Mouse (Mus musculus): ENCODE results near the gene Reg4.

Gene Reg4

DNA sequence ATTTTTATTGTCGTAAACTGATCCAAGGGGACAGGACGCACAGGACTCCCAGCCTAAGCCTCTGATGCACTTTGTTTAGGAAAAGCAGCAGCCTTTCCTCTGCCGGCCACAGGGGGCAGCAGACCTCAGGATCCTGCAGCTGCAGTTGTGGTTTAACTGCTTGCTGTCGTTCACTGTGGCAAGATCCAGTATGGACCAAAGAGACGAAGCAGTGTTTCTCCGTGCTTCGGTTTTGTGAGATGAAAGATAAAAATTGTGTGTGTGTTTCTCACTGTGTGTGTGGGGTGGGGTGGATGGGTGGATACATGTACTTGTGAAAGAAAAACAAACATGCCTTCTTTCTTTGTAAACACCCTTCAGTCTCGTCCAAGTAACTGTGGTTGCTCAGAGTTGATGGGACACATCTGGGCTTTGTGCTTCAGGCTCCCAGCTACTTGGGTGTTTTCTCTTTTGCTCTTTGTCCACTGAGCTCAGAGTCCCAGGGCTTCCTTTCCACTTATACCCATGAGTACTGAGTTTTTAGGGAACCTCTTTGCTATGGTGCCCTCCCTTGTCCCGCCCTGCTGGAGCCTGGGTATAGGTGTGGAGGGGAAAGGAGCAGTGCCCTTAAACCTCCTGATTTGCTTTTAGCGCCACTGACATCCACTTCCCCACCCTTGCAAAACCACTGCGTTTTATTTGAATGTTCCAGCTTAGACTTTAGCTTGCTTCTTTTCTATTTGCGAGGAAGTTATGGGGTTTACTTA lies 59.1 kb downstream of the Reg4 start:
- peak; percentile 67 for DNase-seq (ENCODE audit: low read depth, low spot score)

DNA sequence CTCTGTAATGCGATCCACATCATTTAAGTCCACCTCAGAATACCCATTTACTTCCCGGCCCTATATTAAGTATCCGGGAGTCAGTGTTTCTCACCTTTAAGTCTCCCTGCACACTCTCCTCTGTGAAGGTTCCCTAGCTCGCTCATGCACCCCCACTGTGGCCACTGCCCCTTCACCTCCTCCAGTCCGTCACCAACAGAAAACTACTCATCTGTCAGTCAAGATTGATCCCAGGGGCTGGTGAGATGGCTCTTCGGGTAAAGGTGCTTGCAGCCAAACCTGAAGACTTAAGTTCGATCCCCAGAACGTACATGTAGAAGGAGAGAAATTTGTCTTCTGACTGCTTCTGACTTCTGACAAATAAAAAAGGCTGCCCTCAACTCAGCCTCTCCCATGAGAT lies 60.5 kb downstream of the Reg4 start:
- no peak for DNase-seq (ENCODE audit: low read depth, low spot score)

DNA sequence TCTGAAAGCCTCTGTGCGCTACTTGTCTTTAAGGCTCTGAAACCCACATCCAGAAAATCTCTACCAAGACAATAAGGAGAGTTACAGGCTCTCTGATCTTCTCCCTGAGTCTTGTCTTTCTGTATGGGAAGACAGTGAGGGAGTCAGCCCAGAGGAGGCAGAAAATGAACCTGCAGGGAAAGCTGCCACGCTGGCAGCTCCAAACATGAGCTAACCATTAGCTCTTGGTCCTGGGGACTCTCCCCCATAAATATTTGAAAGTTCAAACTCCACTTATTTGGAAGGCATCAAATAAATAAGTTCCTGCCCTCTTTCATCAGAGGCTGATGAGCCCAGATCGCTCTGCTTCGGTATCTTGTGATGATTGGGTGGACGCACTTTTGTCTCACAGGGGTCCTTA lies 61.2 kb downstream of the Reg4 start:
- DNase-seq (ENCODE audit: low read depth, low spot score): no peak
